In the genomic region with DNA sequence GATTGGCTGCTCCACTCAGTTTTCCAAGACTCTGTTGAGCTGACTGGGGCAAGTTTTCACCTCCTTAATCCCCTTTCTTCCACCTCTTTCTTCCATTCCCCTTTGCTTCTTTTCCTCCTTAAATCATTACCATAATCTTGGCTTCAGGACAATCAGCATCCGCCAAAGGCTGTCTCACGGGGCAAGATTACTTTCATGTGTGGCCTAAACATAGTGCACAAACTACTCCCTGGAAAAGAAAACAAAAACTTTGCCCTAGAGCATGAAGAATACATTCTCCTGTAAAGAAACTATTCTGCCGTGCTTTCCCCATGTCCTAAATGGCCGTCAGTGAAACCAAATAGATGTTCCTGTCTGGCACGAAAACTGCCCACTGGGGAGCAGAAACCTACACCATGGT, we compare ENCODE assay signal across 22 mouse cellular contexts.
DNase-seq lines count a peak whose midpoint lies in the region; ATAC-seq lines count a peak whose summit lies in the region.
"Had no signal": no experiment of that assay in that cellular context is flagged by ENCODE, and none has a peak within 500 bp of the region (broad histone marks: within the 10 kb centered on the region; RNA-seq: fewer than 3 reads in every experiment).

No protein-coding gene starts in this region.

- H3K4me3 ChIP-seq in kidney, embryonic 16.5 days (ENCODE audit: low read length): no peak overlapping the region
- no peak overlapping the region for H3K4me3 ChIP-seq in embryonic facial prominence, embryonic 14.5 days (ENCODE audit: low read depth, low read length)
- H3K4me3 ChIP-seq in limb, embryonic 13.5 days: no peak overlapping the region
- H3K4me3 ChIP-seq: embryonic facial prominence, embryonic 12.5 days; forebrain, embryonic 15.5 days; heart, adult 2 months; heart, embryonic 12.5 days; hindbrain, embryonic 15.5 days had no signal

- no peaks in the 10 kb centered on the region for H3K9me3 ChIP-seq in kidney, embryonic 16.5 days (ENCODE audit: low read length)
- H3K9me3 ChIP-seq in embryonic facial prominence, embryonic 14.5 days (ENCODE audit: control insufficient read depth, low read length): no peaks in the 10 kb centered on the region
- no peaks in the 10 kb centered on the region for H3K9me3 ChIP-seq in limb, embryonic 13.5 days
- H3K9me3 ChIP-seq: embryonic facial prominence, embryonic 12.5 days; forebrain, embryonic 15.5 days; heart, embryonic 12.5 days; hindbrain, embryonic 15.5 days had no signal

- H3K27ac ChIP-seq in kidney, embryonic 16.5 days (ENCODE audit: low read length): peak overlapping the region; percentile 28; the same call in 1 of the 2 replicates
- H3K27ac ChIP-seq in embryonic facial prominence, embryonic 14.5 days (replicated peaks; ENCODE audit: low read depth, low read length): no peak overlapping the region
- H3K27ac ChIP-seq in limb, embryonic 13.5 days: no peak overlapping the region
- H3K27ac ChIP-seq: embryonic facial prominence, embryonic 12.5 days; forebrain, embryonic 15.5 days; heart, adult 2 months; hindbrain, embryonic 15.5 days had no signal

- DNase-seq in adrenal gland, postnatal 10 days: peak; percentile 26
- no peak for DNase-seq in adrenal gland, postnatal 14 days
- no peak for DNase-seq in kidney, postnatal 14 days
- peak; percentile 84 for DNase-seq in embryonic facial prominence, embryonic 14.5 days (ENCODE audit: low spot score)
- no peak for DNase-seq in thymus, adult 18-20 months
- DNase-seq in thymus, postnatal 25 days: no peak
- DNase-seq: adrenal gland, postnatal 25 days; B cell, adult 2 months; cerebellum, adult 2 months; cerebellum, postnatal 10 days; gastrocnemius, postnatal 10 days; heart, adult 2 months; heart, postnatal 36 days had no signal

- no peaks in the 10 kb centered on the region for H3K36me3 ChIP-seq in kidney, embryonic 16.5 days (ENCODE audit: insufficient read depth, low read length)
- no peaks in the 10 kb centered on the region for H3K36me3 ChIP-seq in embryonic facial prominence, embryonic 14.5 days (ENCODE audit: control insufficient read depth, insufficient read depth, low read length)
- no peaks in the 10 kb centered on the region for H3K36me3 ChIP-seq in limb, embryonic 13.5 days
- H3K36me3 ChIP-seq: embryonic facial prominence, embryonic 12.5 days; forebrain, embryonic 15.5 days; G1E; heart, embryonic 12.5 days; hindbrain, embryonic 15.5 days had no signal

- 64% methylated on average over 5 of the region's 5 CpGs for WGBS in kidney, embryonic 16.5 days
- 30% methylated on average over 5 of the region's 5 CpGs for WGBS in embryonic facial prominence, embryonic 14.5 days
- WGBS in limb, embryonic 13.5 days: 51% methylated on average over 5 of the region's 5 CpGs

- H3K4me1 ChIP-seq in kidney, embryonic 16.5 days (ENCODE audit: insufficient read depth, low read length): peaks cover 12% of the 10 kb centered on the region; the same call in 1 of the 2 replicates
- H3K4me1 ChIP-seq in embryonic facial prominence, embryonic 14.5 days (ENCODE audit: control insufficient read depth, insufficient read depth, low read length): peaks cover 27% of the 10 kb centered on the region
- H3K4me1 ChIP-seq in limb, embryonic 13.5 days: peaks cover 34% of the 10 kb centered on the region
- H3K4me1 ChIP-seq: forebrain, embryonic 15.5 days; hindbrain, embryonic 15.5 days had no signal

- ATAC-seq in kidney, embryonic 16.5 days (ENCODE audit: low FRiP score, low TSS enrichment): no peak
- 0 out of 2 replicates have a peak, but pooled peaks have one; percentile 44 for ATAC-seq in embryonic facial prominence, embryonic 14.5 days (ENCODE audit: low read depth)
- no peak for ATAC-seq in limb, embryonic 13.5 days (ENCODE audit: low FRiP score, low read depth)
- ATAC-seq: CD4-positive, CD25-positive, alpha-beta regulatory T cell, adult 4 months; forebrain, embryonic 15.5 days; inflammation-experienced regulatory T-cells, adult 6 months had no signal

- H3K27me3 ChIP-seq in kidney, embryonic 16.5 days (ENCODE audit: insufficient read depth, low read length): no peaks in the 10 kb centered on the region
- no peaks in the 10 kb centered on the region for H3K27me3 ChIP-seq in embryonic facial prominence, embryonic 14.5 days (replicated peaks; ENCODE audit: control insufficient read depth, insufficient read depth, low read length)
- no peaks in the 10 kb centered on the region for H3K27me3 ChIP-seq in limb, embryonic 13.5 days
- H3K27me3 ChIP-seq: embryonic facial prominence, embryonic 12.5 days; forebrain, embryonic 15.5 days; heart, embryonic 12.5 days; hindbrain, embryonic 15.5 days had no signal

- no peak overlapping the region for H3K4me2 ChIP-seq in kidney, embryonic 16.5 days (replicated peaks; ENCODE audit: low read depth, low read length)
- H3K4me2 ChIP-seq in embryonic facial prominence, embryonic 14.5 days (ENCODE audit: low read depth, low read length): no peak overlapping the region
- H3K4me2 ChIP-seq in limb, embryonic 13.5 days (replicated peaks): 0 out of 2 replicates have a peak overlapping the region, but pooled peaks have one; percentile 3
- H3K4me2 ChIP-seq: embryonic facial prominence, embryonic 12.5 days; forebrain, embryonic 15.5 days; heart, embryonic 12.5 days; hindbrain, embryonic 15.5 days had no signal

- H3K9ac ChIP-seq in kidney, embryonic 16.5 days (replicated peaks; ENCODE audit: low read length): no peak overlapping the region
- H3K9ac ChIP-seq in embryonic facial prominence, embryonic 14.5 days (ENCODE audit: low read depth, low read length): no peak overlapping the region
- H3K9ac ChIP-seq in limb, embryonic 13.5 days: no peak overlapping the region
- H3K9ac ChIP-seq: embryonic facial prominence, embryonic 12.5 days; forebrain, embryonic 15.5 days; heart, embryonic 12.5 days; hindbrain, embryonic 15.5 days had no signal

Comparison
In these comparisons a context has a peak if more than half of its experiments do, and no peak if none do; other contexts are left out.
1. DNase-seq: peak in adrenal gland, postnatal 10 days (single experiment) and embryonic facial prominence, embryonic 14.5 days (single experiment); none in adrenal gland, postnatal 14 days (single experiment), kidney, postnatal 14 days (single experiment), thymus, adult 18-20 months (0 of 2) and thymus, postnatal 25 days (single experiment).